Mouse (Mus musculus) stomach, embryonic 16.5 days (tissue): Measurements from ENCODE around the gene Pou2f3. TPM values are rescaled to one million over a fixed set of nuclear protein-coding genes. Genes with fewer than 3 reads are reported as not detected.

Experiments used
- ATAC-seq: fragments of 200-750 bp; cut with Nextera tagmentation; 2 replicates; pipeline ENCODE4 v1.8.0; 2017; ENCODE audit warnings: moderate number of reproducible peaks, moderate TSS enrichment; ENCODE audit not compliant: insufficient read depth, low FRiP score
- H3K27ac ChIP-seq: fragments of 300-500 bp; sonication (generic); 2 replicates; pipeline ENCODE4 v1.5.1; 2014; ENCODE audit warnings: low read length
- H3K27me3 ChIP-seq: fragments of 300-500 bp; sonication (generic); 2 replicates; pipeline ENCODE4 v1.6.1; 2014; ENCODE audit warnings: low read length, control low read depth, mixed read lengths; ENCODE audit not compliant: control insufficient read depth, insufficient read depth
- H3K36me3 ChIP-seq: fragments of 300-500 bp; sonication (generic); 2 replicates; pipeline ENCODE4 v1.6.1; 2014; ENCODE audit warnings: low read length; ENCODE audit not compliant: control insufficient read depth, insufficient read depth
- H3K4me1 ChIP-seq: fragments of 300-500 bp; sonication (generic); 2 replicates; pipeline ENCODE4 v1.6.1; 2014; ENCODE audit warnings: low read length, control low read depth, mixed read lengths; ENCODE audit not compliant: control insufficient read depth, insufficient read depth
- H3K4me2 ChIP-seq: fragments of 300-500 bp; sonication (generic); 2 replicates; pipeline ENCODE4 v1.6.1; 2014; ENCODE audit warnings: low read depth, low read length, mixed read lengths
- H3K4me3 ChIP-seq: fragments of 300-500 bp; sonication (generic); replicated peaks from 2 replicates; pipeline ENCODE4 v1.5.1; 2014; ENCODE audit warnings: mild to moderate bottlenecking, low read length
- H3K9ac ChIP-seq: fragments of 300-500 bp; sonication (generic); 2 replicates; pipeline ENCODE4 v1.6.1; 2014; ENCODE audit warnings: low read length
- H3K9me3 ChIP-seq: fragments of 300-500 bp; sonication (generic); replicated peaks from 2 replicates; pipeline ENCODE4 v1.6.1; 2016; ENCODE audit warnings: low read length, control low read depth; ENCODE audit not compliant: control insufficient read depth
- WGBS: fragments of 180-500 bp; shearing (Covaris S2); extraction: QIAGEN DNeasy Blood & Tissue Kit; methylation state at CpG from one replicate; pipeline ENCODE4 v1.1.7; 2014; 5-methylcytosine and 5-hydroxymethylcytosine counted together
- polyA plus RNA-seq: library from polyadenylated mRNA; unstranded; fragments of >200 nt; fragmentation: Nextera tagmentation; extraction: Ambion mirVana; gene quantifications from 2 replicates; pipeline ENCODE4 v1.2.1, GENCODE M21; 2015

Pou2f3 gene
- polyA plus RNA-seq, 1 experiment from 2014 or later, result 0.98 TPM

DNA sequence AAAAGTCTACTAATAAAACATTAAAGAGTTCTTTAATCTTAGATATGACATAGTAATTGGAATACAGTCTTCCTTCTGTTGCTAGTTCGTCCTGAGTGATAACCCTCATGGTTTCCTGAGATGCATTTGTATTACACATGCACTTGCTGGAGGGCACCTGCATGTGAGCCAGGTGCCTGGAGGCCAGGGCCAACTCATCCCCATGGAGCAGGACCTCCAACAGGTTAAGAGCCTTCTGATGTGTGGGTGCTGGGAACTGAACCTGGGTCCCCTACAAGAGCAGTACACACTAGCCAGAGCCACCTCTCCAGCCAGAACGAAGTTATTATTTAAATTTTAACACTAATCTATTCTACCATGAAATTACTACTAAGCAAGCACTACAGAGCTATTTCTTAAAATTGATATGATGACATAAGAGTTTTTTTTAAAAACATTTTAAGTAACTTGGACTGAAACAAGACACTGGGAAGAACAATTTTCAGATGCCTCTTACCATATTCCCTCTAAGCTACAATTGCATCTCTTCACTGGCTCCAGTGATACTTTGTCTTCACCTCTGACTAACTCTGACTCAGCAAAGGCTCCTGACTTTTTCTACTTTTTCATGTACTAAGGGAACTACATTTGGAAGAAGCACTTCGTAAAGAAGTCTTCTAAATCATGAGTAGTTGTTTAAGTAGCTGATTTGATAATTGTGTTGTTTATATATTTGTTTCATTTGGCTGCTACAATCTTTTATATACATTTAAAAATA, 112.2 kb downstream of the Pou2f3 start:
- H3K27ac ChIP-seq, result no peak overlapping the region
- H3K4me3 ChIP-seq, result no peak overlapping the region
- peaks cover 16% of the 10 kb centered on the region for H3K4me1 ChIP-seq
- no peak for ATAC-seq
- H3K9ac ChIP-seq, result no peak overlapping the region
- H3K4me2 ChIP-seq, result no peak overlapping the region
- no peaks in the 10 kb centered on the region for H3K36me3 ChIP-seq
- no peaks in the 10 kb centered on the region for H3K9me3 ChIP-seq
- WGBS, result 87% methylated on average over 3 of the region's 3 CpGs
- no peaks in the 10 kb centered on the region for H3K27me3 ChIP-seq

DNA sequence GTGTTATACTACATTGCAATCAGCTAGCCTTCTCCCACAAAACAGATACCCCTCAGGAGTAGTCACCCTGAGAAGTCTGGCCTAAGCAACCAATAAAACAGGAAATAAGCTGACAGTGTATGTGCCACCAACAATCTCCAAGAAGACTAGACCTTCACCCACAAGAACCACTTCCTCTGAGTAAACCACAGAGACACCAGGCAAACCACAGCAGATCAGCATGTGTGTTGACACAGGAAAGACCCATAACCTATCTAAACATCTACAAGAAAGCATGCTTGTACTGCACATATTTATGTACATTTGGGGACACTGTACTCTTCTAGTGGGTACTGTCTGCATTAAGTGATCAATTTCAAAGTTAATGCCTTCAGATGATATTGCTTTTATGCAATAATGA, 113.8 kb downstream of the Pou2f3 start:
- ATAC-seq, result no peak
- H3K9ac ChIP-seq, result no peak overlapping the region
- H3K4me1 ChIP-seq, result peaks cover 12% of the 10 kb centered on the region

DNA sequence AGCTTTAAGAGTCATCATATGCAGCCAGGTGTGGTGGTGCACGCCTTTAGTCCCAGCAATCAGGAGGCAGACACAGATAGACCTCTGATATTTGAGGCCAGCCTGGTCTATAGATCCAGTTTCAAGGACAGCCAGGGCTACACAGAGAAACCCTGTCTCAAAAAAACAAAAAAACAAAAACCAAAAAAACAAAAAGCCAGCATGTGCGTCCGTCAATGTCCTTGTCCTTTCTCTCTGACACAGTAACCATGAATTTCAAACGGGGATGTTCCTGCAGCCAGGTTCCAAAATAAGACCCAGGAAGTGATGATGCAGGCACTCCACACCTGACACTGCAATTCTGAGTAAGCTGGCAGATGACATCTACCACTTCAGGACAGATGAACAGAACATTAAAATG, 115.3 kb downstream of the Pou2f3 start:
- Histone ChIP-seq H3K4me2 (no peak overlapping the region), H3K4me1 (peaks cover 12% of the 10 kb centered on the region), H3K36me3 (no peaks in the 10 kb centered on the region), H3K9me3 (no peaks in the 10 kb centered on the region), H3K4me3 (no peak overlapping the region), H3K27me3 (no peaks in the 10 kb centered on the region), H3K27ac (no peak overlapping the region), H3K9ac (no peak overlapping the region)
- WGBS, result 84% methylated on average over 4 of the region's 4 CpGs
- no peak for ATAC-seq

More for the DNA sequence above, 113.8 kb downstream of the Pou2f3 start:
- no peak overlapping the region for H3K27ac ChIP-seq
- H3K27me3 ChIP-seq, result no peaks in the 10 kb centered on the region
- H3K9me3 ChIP-seq, result no peaks in the 10 kb centered on the region
- no peak overlapping the region for H3K4me3 ChIP-seq
- H3K4me2 ChIP-seq, result no peak overlapping the region
- no peaks in the 10 kb centered on the region for H3K36me3 ChIP-seq

GRCm38 (mm10) chr9:43093803-43094202, 116.4 kb downstream of the Pou2f3 start:
- Histone ChIP-seq H3K4me1 (peaks cover 11% of the 10 kb centered on the region), H3K9me3 (no peaks in the 10 kb centered on the region), H3K9ac (no peak overlapping the region), H3K27ac (no peak overlapping the region), H3K36me3 (no peaks in the 10 kb centered on the region), H3K4me2 (no peak overlapping the region), H3K4me3 (no peak overlapping the region), H3K27me3 (no peaks in the 10 kb centered on the region)
- ATAC-seq, result no peak
- 71% methylated on average over 3 of the region's 3 CpGs for WGBS

DNA sequence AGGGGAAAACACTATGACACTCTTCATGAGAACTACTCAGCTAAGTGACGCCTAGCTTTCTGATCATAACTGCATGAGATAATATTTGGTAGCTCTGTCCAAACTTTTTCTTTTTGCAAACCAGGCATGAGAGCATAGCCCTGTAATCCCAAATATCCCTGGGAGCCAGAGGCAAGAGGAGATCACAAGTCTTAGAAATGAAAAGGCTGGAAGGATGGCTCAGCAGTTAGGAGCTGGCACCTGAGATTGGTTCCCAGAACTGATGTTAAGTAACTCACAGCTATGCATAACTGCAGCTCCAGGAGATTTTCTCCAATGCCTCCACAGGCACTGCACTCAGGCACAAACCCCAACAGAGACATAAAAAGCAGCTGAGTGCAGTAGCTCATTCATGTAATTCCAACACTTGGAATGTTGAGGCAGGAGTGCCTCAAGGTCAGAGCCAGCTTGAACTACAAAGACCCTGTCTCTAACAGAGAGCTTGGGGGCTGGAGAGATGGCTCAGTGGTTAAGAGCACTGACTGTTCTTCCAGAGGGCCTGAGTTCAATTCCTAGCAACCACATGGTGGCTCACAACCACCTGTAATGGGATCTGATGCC, 124.4 kb downstream of the Pou2f3 start:
- WGBS, result 60% methylated on average over 1 of the region's 1 CpGs
- Histone ChIP-seq H3K27ac (peak overlapping the region; percentile 53), H3K4me1 (peaks cover 10% of the 10 kb centered on the region; the same call in 1 of the 2 replicates), H3K9me3 (no peaks in the 10 kb centered on the region), H3K36me3 (no peaks in the 10 kb centered on the region), H3K4me3 (no peak overlapping the region), H3K27me3 (no peaks in the 10 kb centered on the region), H3K4me2 (no peak overlapping the region), H3K9ac (no peak overlapping the region)
- ATAC-seq, result no peak

DNA sequence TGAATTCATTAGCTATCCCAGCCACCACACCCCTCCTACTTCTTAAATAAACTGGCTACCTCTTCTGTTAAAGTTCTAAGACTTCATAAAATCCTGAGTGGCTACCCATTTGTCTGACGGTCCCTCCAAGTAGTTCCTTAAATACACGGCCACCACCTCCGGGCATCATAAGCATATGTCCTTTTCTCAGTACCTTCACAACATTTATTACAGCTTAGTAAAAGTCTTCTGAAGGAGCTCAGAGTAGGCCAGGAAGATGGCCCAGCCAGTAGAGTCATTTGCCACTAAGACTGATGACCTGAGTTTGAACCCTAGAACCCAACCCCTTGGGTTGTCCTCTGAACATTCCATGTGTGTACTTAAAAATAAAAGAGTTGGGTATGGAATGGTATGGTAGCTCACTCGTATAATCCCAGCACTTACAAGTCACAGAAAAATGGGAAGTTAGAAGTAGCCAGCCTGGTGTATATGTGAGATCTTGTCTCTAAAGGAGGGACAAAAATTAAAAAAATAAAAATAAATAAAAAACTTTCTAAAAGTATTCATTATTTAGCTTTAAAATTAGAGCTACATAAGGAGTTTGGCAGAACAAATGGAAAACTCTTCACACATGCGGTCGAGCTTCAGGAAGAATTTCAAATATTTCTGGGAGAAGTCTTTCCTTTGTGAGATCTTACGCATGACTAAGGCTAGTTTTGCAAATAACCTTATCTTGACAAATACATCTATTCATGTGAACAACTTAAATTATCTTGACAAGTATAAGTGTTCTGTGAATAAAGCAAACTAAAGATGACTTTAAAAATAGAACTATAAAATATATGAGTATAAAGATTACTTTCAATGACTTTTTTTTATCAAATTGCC, 125.4 kb downstream of the Pou2f3 start:
- H3K9me3 ChIP-seq, result no peaks in the 10 kb centered on the region
- no peak overlapping the region for H3K4me3 ChIP-seq
- no peak overlapping the region for H3K9ac ChIP-seq
- 57% methylated on average over 7 of the region's 7 CpGs for WGBS
- peaks cover 13% of the 10 kb centered on the region; the same call in 1 of the 2 replicates for H3K4me1 ChIP-seq
- ATAC-seq, result peak; percentile 58; the same call in 1 of the 2 replicates
- no peaks in the 10 kb centered on the region for H3K27me3 ChIP-seq
- H3K4me2 ChIP-seq, result no peak overlapping the region
- no peak overlapping the region for H3K27ac ChIP-seq
- H3K36me3 ChIP-seq, result no peaks in the 10 kb centered on the region

- H3K9me3 ChIP-seq, result no peaks in the 10 kb centered on the region
- H3K36me3 ChIP-seq, result no peaks in the 10 kb centered on the region
- no peak overlapping the region for H3K27ac ChIP-seq
- no peak overlapping the region for H3K4me2 ChIP-seq
- WGBS, result 56% methylated on average over 7 of the region's 7 CpGs
- H3K4me1 ChIP-seq, result peaks cover 13% of the 10 kb centered on the region; the same call in 1 of the 2 replicates
- H3K4me3 ChIP-seq, result no peak overlapping the region
- H3K27me3 ChIP-seq, result no peaks in the 10 kb centered on the region
- ATAC-seq, result no peak
- no peak overlapping the region for H3K9ac ChIP-seq
These were observed 126.6 kb downstream of the Pou2f3 start for GRCm38 (mm10) chr9:43083441-43084055.

GRCm38 (mm10) chr9:43078711-43079110, 131.5 kb downstream of the Pou2f3 start:
- WGBS, result 82% methylated on average over 3 of the region's 3 CpGs
- no peak overlapping the region for H3K27ac ChIP-seq
- peaks cover 9% of the 10 kb centered on the region; the same call in 1 of the 2 replicates for H3K4me1 ChIP-seq
- no peaks in the 10 kb centered on the region for H3K36me3 ChIP-seq
- H3K27me3 ChIP-seq, result no peaks in the 10 kb centered on the region
- ATAC-seq, result no peak
- H3K4me3 ChIP-seq, result no peak overlapping the region
- H3K4me2 ChIP-seq, result no peak overlapping the region
- H3K9ac ChIP-seq, result no peak overlapping the region
- no peaks in the 10 kb centered on the region for H3K9me3 ChIP-seq
